Mouse (Mus musculus) limb, embryonic 14.5 days (tissue): ENCODE measurements around the gene Doc2b. TPM values are rescaled to one million over a fixed set of nuclear protein-coding genes. Genes with fewer than 3 reads are reported as not detected.

ENCODE experiments used
- ATAC-seq: fragments of 200-750 bp; cut with Nextera tagmentation; 2 replicates; pipeline ENCODE4 v1.8.0; 2017; ENCODE audit warnings: low read depth, moderate number of reproducible peaks, moderate TSS enrichment; ENCODE audit not compliant: low FRiP score
- DNase-seq: peaks from one replicate; pipeline ENCODE4 v3.0.0-alpha.2; 2015; ENCODE audit warnings: low spot score
- H3K27ac ChIP-seq: fragments of 300-500 bp; sonication (generic); replicated peaks from 2 replicates; pipeline ENCODE4 v1.5.1; 2014; ENCODE audit warnings: low read depth, mild to moderate bottlenecking, low read length, moderate library complexity, mixed read lengths
- H3K27me3 ChIP-seq: fragments of 300-500 bp; sonication (generic); 2 replicates; pipeline ENCODE4 v1.6.1; 2014; ENCODE audit warnings: low read length, mixed read lengths; ENCODE audit not compliant: control insufficient read depth, insufficient read depth
- H3K36me3 ChIP-seq: fragments of 300-500 bp; sonication (generic); 2 replicates; pipeline ENCODE4 v1.6.1; 2014; ENCODE audit warnings: mild to moderate bottlenecking, low read length, moderate library complexity, mixed read lengths; ENCODE audit not compliant: control insufficient read depth, insufficient read depth
- H3K4me1 ChIP-seq: fragments of 300-500 bp; sonication (generic); 2 replicates; pipeline ENCODE4 v1.6.1; 2014; ENCODE audit warnings: antibody characterized with exemption, low read length, mixed read lengths; ENCODE audit not compliant: control insufficient read depth, insufficient read depth
- H3K4me2 ChIP-seq: fragments of 300-500 bp; sonication (generic); replicated peaks from 2 replicates; pipeline ENCODE4 v1.6.1; 2014; ENCODE audit warnings: low read depth, mild to moderate bottlenecking, low read length, moderate library complexity; ENCODE audit not compliant: severe bottlenecking
- H3K4me3 ChIP-seq: fragments of 300-500 bp; sonication (generic); replicated peaks from 2 replicates; pipeline ENCODE4 v1.5.1; 2014; ENCODE audit warnings: low read length
- H3K9ac ChIP-seq: fragments of 300-500 bp; sonication (generic); 2 replicates; pipeline ENCODE4 v1.6.1; 2014; ENCODE audit warnings: mild to moderate bottlenecking, low read depth, low read length, moderate library complexity; ENCODE audit not compliant: severe bottlenecking
- H3K9me3 ChIP-seq: fragments of 300-500 bp; sonication (generic); 2 replicates; pipeline ENCODE4 v1.6.1; 2016; ENCODE audit warnings: low read length; ENCODE audit not compliant: control insufficient read depth
- POLR2A ChIP-seq: fragments of 200-500 bp; IDR thresholded peaks from 2 replicates; pipeline ENCODE4 v1.8.0; 2012; ENCODE audit warnings: inconsistent platforms, mild to moderate bottlenecking, moderate library complexity, borderline replicate concordance; ENCODE audit not compliant: insufficient read depth, insufficient read length; ENCODE audit errors: extremely low read depth
- WGBS: fragments of 180-500 bp; shearing (Covaris S2); extraction: QIAGEN DNeasy Blood & Tissue Kit; methylation state at CpG from one replicate; pipeline ENCODE4 v1.1.7; 2014; 5-methylcytosine and 5-hydroxymethylcytosine counted together
- polyA plus RNA-seq, 2 experiments: library from polyadenylated mRNA; depleted of rRNA in 1 of 2; stranded (reverse) in 1 of 2; unstranded in 1 of 2; fragments of >200 nt; fragmentation: Nextera tagmentation in 1 of 2; extraction: Ambion mirVana in 1 of 2; gene quantifications; 2 replicates each; pipeline versions ENCODE4 v1.2.1 to v1.2.3; 2012 to 2014

Gene Doc2b
- polyA plus RNA-seq, 2 experiments = 1.6 to 3.9 TPM

GRCm38 (mm10) chr11:75836240-75836610, 40.4 kb upstream of the Doc2b start:
- DNase-seq = no peak
- Histone ChIP-seq H3K4me1 (no peaks in the 10 kb centered on the region), H3K36me3 (no peaks in the 10 kb centered on the region), H3K27me3 (no peaks in the 10 kb centered on the region), H3K4me2 (no peak overlapping the region), H3K9ac (no peak overlapping the region), H3K9me3 (no peaks in the 10 kb centered on the region), H3K27ac (no peak overlapping the region), H3K4me3 (no peak overlapping the region)
- WGBS = 61% methylated on average over 11 of the region's 11 CpGs
- no peak for ATAC-seq
- no peak for TF ChIP-seq POLR2A

- H3K27me3 ChIP-seq = no peaks in the 10 kb centered on the region
- no peaks in the 10 kb centered on the region for H3K9me3 ChIP-seq
- no peak overlapping the region for H3K9ac ChIP-seq
- DNase-seq (no peak), ATAC-seq (no peak)
- no peaks in the 10 kb centered on the region for H3K36me3 ChIP-seq
- no peak overlapping the region for H3K27ac ChIP-seq
- no peaks in the 10 kb centered on the region for H3K4me1 ChIP-seq
- 81% methylated on average over 11 of the region's 11 CpGs for WGBS
- H3K4me3 ChIP-seq = no peak overlapping the region
- H3K4me2 ChIP-seq = no peak overlapping the region
- TF ChIP-seq POLR2A = no peak
Observed at GRCm38 (mm10) chr11:75835587-75836239, 39.9 kb upstream of the Doc2b start.

GRCm38 (mm10) chr11:75833081-75833480, 37.2 kb upstream of the Doc2b start:
- no peak for ATAC-seq
- H3K4me3 ChIP-seq = no peak overlapping the region
- no peak overlapping the region for H3K27ac ChIP-seq
- H3K27me3 ChIP-seq = no peaks in the 10 kb centered on the region
- H3K4me2 ChIP-seq = no peak overlapping the region
- H3K4me1 ChIP-seq = no peaks in the 10 kb centered on the region
- TF ChIP-seq POLR2A = no peak
- H3K9ac ChIP-seq = no peak overlapping the region
- H3K9me3 ChIP-seq = no peaks in the 10 kb centered on the region
- 81% methylated on average over 6 of the region's 6 CpGs for WGBS
- no peaks in the 10 kb centered on the region for H3K36me3 ChIP-seq
- no peak for DNase-seq

- H3K9me3 ChIP-seq = no peaks in the 10 kb centered on the region
- WGBS = 84% methylated on average over 3 of the region's 3 CpGs
Observed at GRCm38 (mm10) chr11:75830386-75830785, 34.5 kb upstream of the Doc2b start.

GRCm38 (mm10) chr11:75827414-75827813, 31.6 kb upstream of the Doc2b start:
- TF ChIP-seq POLR2A = no peak
- 78% methylated on average over 8 of the region's 8 CpGs for WGBS
- H3K9me3 ChIP-seq = no peaks in the 10 kb centered on the region
- H3K27ac ChIP-seq = no peak overlapping the region
- no peak overlapping the region for H3K9ac ChIP-seq
- no peak overlapping the region for H3K4me3 ChIP-seq
- H3K36me3 ChIP-seq = no peaks in the 10 kb centered on the region
- no peak for DNase-seq
- H3K4me1 ChIP-seq = no peaks in the 10 kb centered on the region
- H3K4me2 ChIP-seq = no peak overlapping the region
- ATAC-seq = no peak
- no peaks in the 10 kb centered on the region for H3K27me3 ChIP-seq

More at GRCm38 (mm10) chr11:75830386-75830785, 34.5 kb upstream of the Doc2b start:
- ATAC-seq (no peak), DNase-seq (no peak)
- Histone ChIP-seq H3K4me3 (no peak overlapping the region), H3K4me2 (no peak overlapping the region), H3K36me3 (no peaks in the 10 kb centered on the region), H3K27ac (no peak overlapping the region), H3K9ac (no peak overlapping the region), H3K4me1 (no peaks in the 10 kb centered on the region), H3K27me3 (no peaks in the 10 kb centered on the region)
- no peak for TF ChIP-seq POLR2A
